Mouse (Mus musculus) adrenal gland, postnatal 36 days (tissue): ENCODE results near the gene Ank3. TPM values are rescaled to one million over a fixed set of nuclear protein-coding genes. Genes with fewer than 3 reads are reported as not detected.

Experiments used
- DNase-seq, 2 experiments: peaks; one replicate each; pipeline ENCODE4 v3.0.0; 2021; ENCODE audit warnings: mixed read lengths in 1 of 2
- total RNA-seq, 2 experiments: library from RNA; stranded (reverse); gene quantifications; 2 replicates each; pipeline ENCODE4 v1.2.3; 2021

Ank3 gene
- total RNA-seq, 2 experiments from 2014 or later = 10.4 to 13.6 TPM

DNA sequence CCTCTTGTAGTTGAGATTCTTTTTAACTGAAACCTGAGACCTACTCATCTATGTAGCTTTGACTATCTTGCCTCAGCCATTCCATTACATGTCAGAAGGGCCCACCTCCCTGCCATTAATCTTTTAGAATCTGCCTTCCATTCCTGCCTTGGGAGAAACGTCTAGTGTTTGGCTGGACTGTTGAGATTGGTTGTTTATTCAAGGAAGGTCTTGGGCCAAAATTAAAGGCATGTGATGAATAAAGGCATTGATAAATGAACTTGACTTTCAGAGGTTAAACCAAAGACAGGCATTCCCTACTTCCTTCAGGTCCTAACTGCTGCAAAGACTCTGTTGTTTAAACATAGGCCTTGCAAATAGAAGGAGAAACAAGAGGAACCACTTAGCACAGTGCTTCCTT is 271.9 kb downstream of the Ank3 start:
- no peak for DNase-seq

DNA sequence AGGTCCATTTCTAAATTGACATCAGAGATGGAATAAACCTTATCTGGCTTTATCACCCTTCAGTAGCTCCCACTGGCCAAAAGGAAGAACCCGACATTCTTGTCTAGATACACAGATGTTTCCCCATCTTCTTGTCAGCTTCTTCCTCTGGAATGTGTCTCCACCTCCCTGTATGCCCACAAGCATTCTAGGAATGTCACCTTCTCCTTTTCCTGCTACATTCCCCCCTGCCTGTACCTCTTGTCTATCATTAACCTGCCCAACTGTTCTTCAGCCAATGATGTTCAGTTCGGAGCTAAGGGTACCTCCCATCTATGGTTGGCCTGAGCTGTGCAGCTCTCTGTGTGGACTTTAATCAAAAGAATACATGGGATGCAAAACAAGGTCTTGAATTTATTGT is 272.4 kb downstream of the Ank3 start:
- DNase-seq = no peak

DNA sequence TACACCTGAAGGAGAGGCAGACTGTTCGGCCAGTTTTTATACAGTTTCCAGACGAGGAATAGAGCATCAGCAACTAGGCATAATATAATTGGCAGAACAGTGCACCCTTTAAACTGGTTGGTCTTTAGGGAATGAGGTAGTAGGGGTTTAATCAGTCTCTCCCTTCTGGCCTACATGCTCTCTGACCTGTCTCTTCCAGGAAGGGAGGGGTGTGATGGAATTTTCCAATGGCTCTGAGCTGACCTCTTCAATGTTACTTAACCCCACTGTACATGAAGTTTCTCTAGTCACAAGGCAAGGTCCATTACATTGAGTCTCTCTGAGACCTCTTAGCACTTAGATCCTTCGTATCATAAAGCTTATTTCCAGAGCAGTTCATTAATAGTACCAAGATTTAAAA is 272.9 kb downstream of the Ank3 start:
- no peak for DNase-seq

DNA sequence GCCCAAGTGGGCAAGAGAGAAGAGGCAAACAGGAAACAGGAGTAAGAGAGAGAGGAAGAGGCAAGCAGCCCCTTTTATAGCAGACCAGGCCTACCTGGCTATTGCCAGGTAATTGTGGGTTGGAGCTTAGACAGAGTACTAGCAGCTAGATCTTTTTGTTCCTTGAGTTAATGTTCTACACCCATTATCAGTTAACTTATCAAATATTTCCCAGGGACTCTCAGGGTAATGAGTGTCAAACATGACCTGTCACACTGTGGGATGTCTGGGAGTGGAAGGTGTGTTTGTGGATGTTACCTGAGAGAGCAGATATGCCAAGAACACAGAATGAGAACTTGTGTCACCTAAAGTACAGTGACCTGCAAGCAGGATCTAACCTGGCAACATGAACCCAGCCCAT is 274.0 kb downstream of the Ank3 start:
- DNase-seq = no peak

DNA sequence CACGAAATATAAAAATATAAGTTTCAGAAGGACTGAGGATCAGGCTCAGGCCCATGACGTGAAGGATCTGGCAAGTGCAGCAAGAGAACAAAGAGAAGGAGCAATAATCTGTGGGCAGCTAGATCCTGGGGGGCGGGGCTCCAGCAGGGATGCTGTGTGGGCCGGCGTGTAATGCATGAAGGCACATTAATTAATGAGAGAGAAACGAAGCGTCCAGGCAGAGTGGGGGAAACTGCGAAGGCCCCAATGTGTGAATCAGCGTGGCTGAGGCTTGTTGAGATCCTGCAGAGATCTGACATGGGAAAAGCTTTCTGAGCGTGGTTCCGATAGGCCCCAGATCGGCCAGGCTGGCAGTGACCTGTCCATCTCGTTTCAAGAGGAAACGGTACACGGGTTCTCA is 279.7 kb downstream of the Ank3 start:
- no peak for DNase-seq

DNA sequence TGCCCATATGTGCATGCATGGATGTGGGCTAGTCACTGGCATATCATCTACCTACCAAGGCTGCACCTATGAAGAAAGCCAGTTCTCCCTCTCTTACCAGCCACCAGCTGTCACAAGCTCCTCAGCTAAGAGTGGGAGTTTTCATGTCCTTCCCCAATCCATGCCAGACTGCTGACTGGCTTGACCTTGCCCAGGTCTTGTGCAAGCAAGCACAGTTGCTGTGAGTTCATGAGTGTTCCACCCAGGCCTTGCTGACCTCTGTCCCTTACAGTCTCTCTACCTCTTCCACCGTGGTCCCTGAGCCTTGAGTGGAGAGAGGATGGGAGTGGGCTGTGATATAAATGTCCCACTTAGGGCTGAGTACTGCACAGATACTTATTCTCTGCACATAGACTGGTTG is 287.8 kb downstream of the Ank3 start:
- DNase-seq = peak; percentile 46 to 77

DNA sequence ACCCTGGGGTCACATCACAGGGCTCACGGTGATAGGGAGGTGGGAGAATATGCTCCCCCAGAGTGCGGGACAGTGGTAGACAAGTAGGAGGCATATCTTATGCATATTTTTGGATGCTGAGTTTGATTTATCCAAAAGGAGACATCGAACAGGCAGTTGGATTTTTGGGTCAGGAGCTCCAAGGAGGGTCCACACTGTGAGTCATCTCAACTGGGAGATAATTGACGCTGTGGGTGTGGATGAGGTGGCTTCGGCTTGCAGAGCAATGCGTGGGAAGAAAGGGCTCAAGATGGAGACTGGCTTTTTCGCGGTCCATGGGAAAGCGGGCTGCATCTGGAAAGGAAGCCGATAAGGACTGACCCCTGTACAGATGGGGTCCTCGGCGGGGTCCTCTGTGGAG is 290.5 kb downstream of the Ank3 start:
- no peak for DNase-seq

DNA sequence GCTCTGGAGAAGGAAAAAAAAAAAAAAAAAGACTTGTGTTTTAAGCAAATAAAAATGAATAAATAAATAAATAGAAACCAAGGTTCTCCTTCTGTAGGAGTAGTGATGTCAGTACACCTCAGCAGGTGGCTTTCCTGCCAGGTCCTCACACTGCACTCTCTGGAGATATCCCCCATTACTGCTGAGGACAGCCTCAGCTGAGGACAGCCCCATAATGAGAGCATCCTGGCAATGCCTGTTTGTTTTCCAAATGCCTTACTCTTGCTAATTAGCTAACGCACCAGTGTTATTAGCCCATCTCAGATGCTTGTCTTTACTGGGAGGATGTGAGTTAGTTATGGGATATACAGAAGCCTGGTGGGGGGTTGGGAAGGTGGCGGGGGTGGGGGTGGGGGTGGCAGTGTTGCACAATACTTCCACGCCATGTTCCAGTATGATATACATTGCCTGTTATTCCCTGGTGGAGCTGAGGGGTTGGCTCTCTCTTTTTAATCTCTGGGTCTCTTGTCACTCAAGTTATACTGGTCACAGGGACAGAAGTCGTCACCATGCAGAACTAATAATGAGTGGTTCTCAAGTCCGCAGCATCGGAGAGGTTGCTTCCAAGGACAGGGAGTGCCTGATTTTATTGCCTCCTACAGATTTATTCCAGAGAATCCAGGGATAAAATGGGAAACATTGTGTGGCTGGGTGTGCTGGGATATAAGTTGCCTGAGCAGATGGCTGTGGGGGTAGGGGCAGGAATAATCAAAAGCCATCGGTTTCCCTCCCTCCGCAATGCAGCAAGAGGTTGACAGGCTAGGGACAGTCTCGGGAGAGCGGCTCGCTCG is 291.8 kb downstream of the Ank3 start:
- DNase-seq = no peak

DNA sequence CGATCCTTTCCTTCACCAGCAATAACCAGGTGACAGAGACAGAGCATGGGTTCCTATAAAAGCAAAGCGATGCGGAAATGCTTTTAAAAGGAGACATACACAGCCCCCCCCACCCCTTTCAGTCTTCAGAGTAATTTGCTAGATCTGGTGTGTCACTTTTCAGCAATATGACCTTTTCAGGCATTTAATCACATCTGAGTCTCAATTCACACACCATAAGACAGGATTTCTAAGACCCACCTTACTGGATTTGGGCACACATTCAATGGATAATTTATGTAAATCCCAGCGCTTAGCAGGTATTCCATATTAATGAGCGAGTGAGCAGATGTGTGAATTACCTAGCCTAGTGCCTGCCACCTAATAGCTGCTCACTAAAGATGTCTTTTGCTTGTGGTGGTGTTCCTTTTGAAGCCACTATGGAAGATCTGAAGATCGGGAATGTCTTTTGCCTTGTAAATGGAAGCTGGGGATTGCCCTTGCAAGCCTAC is 292.4 kb downstream of the Ank3 start:
- no peak for DNase-seq

DNA sequence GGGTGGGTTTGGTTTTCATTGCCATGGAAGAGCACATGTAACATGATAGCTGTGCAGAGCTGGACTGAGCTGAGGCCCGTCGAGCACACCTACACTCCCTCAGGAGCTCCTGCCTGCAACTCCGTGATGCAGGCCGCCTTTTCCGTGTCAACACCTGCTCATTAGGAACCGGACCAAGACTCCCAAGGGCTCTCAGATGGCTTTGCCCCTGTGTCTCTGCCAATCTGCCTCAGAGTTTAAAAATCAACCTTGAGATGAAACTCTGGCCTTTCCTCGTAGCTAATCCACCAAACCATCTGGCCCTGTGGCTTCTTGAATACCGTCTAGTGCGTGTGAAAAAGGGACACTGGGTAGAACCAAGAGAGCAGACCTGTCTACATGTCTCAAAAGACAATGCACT is 297.4 kb downstream of the Ank3 start:
- no peak for DNase-seq

DNA sequence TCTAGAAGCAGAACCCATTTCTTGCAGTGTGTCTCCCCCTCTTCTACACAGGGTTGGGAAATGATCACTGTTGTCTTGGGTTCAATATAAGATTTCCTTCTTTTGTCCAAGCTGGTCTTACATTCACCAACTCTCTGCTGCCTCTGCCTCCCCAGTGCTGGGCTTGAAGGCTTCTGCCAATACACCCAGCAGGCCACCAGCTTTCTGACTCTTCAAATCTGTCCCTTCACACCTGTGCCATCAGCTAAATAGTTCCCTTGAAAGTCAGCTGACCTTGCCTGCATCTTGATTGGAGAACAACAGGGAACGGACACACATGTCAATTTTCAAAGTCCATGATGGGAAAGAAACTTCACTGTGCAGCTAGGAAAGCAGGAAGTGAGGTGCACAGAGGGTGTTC is 300.1 kb downstream of the Ank3 start:
- DNase-seq = no peak

DNA sequence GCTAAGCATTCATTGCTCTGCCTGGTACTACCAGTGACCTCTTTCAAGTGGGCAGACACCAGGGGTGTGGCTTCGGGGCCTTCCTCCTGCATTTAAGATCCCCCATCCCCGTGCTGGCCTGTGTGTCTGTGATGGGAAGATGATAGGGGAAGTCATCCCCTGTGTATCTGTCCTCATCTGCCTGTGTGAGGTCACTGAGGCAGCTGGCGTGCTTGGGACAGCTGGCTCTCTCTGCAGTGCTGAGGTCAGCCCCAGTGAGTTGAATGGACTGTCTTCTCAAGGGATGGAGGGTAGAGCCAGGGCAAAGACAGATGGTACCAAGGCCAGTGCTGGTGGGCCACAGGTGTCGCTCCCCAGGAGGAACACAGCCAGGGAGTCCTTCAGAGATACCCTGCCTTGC is 302.7 kb downstream of the Ank3 start:
- no peak for DNase-seq

DNA sequence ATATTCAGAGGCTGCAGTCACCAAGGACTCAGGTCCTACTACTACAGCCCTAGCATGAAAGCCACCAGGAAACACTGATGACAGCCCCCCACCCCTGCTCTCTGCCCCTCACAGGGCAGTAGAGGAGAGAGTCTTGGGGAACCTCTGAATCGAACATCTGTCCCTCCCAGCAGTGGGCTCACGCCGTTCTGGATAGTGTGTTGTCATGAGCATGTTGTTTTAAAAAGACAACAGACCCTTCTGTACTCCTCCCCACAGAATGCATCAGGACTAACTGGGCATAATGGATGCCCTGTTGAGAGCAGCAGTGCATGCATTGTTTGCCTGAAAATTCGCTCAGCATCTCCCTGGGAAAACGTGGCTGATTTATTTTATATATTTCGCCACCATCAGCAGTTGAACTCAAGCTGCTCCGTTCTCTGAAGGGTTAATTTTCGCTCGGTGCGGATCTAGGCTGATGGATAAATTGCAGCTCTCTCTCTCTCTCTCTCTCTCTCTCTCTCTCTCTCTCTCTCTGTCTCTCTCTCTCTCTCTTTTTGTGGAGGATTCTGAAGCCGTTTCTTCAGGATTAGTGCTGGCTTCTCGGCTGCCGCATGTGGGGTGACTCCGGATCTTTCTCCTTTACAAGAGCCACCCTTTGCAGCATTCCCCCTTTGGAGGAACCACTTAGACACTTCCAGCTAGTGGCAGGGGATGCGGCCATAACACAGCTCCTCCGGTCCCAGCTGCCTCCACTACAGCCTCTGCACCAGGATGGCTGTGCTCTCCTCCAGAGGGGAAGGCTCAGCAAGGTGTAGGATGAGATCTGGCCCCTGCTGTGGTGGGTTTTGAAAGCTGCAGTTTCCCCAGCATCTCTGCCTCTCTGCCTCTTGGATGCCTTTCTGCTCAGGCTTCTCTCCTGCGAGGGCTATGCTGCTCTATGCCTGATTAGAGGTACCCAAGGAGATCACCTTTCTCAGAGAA is 307.5 kb downstream of the Ank3 start:
- no peak for DNase-seq

DNA sequence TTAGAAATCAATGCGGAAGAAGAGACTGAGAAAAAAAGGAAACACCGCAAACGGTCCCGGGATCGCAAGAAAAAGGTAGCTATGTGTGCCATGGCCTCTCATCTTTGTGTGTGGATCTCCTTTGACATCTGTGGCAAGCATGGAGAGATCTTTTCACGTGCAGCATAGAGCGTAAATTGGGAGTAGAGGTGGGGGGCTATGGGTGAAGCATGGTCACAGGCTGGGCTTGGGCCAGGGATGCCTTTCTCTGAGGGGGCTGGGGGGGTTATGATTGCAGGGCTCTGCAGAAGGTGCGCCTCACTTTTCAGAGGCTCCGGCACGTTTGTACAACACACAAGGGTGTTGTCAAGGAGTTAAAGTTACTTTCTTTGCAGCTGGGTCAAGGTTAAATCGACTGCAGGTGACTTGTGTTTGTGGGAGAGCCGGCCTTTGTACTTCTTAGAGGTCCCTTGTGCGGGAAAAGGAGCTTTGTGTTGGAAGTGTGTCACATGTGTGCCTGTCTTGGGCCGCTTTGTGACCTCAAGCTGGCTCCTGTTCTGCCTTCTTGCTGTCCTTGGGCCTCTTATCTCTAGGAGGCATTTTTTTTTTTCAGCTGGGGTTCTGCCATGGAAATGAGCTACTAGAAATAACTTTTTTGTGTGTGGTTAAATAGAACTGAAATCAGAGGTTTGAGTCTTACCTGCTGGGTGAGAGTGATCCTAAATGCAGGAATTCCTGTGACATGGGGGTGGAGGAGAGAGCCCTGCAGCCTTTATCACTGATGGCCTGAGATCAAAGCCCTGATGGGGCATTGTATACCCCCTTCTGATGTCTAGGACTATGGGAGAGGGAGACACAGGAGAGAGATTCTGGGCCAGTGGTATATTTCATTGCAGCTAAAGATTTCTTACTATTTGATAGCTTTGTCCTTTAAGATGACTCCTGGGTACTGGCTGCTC is 308.5 kb downstream of the Ank3 start:
- peak; percentile 34 to 55 for DNase-seq

DNA sequence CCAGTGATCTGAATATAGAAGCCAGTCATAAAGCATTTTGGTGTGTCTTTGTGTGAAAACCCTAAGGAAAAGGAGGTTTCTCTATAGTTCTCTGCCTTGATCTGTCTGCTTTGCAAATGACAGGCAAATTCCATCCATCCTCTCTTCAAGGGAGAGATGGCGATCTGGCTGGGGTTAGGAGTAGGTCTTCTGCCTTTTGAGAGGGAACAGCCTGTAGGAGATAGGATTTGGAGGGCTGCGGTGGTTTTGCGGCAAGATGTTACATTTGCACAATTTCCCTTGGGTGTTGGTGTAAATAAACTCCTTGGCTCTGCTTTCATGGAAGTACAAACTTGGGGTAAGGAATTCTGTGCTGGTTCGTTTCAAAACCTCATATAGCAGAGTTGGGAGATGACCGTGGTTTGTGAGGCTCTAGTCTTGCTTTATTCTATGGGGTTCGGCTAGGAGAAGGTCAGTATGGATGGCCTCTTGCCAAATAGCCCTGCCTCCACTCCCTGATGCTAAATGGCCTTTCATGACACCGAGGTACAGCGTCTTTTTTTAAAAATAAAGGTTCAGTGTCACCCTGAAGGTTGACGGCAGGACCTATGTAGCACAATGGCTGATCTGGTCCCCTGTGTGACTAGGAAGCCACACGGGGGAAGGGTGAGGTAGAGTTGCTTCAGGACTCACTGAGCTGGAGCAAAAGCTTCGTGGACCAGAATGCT is 309.4 kb downstream of the Ank3 start:
- DNase-seq = peak in 1 of 2 experiments; percentile 15

DNA sequence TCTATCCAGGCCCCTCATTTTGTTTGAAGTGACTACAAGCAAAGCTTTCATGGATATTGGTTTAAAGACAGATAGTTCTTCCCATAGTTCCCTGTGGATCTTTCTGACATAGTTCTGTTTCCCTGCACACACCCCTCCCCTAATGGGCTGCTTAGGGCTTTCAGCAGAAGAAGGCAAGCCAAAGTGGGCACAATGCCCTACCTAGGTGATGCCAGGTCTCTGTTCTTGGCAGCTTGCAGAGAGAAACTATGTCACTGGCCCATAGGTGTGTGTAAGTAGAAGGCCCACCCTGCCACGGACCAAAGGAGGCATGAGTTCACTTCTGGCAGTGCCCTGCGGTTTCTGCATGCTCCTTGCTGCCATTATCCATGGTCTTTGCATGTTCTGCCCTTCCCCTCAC is 311.1 kb downstream of the Ank3 start:
- no peak for DNase-seq

DNA sequence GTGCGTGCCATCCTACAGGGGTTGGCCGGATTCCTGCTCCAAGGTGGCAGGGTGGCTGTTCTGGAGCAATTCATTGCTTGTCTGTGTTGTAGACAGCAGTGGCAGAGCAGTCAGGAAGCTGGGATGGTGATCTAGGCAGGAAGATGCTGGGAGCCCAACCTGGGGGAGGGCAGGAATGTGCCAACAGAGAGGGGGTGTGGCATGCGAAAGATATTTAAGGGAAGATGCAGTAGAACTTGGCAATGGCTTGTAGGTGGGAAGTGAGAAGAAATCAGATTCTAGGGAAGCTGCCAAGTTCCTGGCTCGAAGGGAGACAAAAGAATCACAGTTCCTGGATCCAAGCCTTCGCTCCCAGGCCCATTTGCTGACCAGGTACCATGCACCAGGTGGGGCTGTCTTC is 312.2 kb downstream of the Ank3 start:
- no peak for DNase-seq

DNA sequence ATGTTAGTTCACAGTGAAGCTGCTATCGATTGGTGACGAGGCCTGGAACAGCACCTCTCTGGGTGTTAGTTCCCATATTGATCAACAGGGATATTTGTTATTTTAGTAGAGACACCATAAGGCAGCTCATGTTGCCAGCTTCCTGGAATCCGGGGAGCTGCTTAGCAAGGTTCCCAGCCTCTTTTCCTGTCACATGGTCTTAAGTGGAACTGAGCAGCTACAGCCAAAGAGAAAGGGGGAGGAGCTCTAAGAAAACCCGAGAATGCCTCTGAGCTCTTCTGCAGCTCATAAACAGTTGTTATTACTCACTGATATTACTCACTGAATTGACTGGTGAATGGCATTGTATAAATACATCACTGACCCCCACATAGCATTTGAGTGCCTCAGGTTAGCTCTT is 318.3 kb downstream of the Ank3 start:
- no peak for DNase-seq

DNA sequence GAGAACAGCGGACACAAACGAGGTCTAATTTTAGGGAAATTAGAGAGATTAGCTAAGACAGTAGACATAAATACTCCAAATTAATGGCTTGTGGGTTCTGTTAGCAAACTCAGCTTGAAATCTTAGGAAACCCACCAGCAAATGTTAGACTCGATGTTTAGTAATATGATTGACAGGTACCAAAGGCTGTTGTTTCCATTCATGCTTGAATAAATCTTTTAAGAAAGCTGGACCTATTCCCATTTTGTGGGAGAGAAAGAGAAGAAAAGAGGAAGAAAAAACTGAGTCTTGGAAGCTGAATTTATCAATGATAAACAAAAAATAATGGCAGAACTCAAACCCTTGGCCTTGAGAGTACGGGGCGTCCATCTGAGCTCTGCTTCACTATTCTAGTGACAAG is 320.8 kb downstream of the Ank3 start:
- no peak for DNase-seq

DNA sequence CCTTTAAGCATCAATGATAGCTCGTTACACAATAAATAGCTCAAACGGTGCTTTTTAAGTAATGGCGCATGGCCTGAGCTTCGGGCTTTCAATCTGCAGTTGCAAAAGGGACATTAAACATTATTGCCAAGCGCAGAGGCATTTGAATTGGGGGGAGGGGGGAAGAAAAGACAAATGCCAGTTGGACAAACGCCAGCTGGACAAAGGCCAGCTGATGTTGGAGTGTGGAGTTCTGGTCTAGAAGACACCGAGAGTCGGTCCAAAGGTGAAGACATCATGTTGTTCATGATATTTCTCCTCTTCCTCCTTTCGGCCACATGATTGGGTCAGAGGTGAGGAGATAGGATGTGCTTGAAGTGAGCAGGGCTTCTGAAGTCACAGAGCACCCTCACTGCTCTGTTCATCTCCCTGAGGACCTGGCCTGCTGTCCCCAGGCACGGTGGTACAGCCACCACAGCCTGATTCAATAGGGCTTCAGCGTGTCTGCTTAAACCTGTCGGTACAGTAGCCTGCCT is 321.4 kb downstream of the Ank3 start:
- no peak for DNase-seq

DNA sequence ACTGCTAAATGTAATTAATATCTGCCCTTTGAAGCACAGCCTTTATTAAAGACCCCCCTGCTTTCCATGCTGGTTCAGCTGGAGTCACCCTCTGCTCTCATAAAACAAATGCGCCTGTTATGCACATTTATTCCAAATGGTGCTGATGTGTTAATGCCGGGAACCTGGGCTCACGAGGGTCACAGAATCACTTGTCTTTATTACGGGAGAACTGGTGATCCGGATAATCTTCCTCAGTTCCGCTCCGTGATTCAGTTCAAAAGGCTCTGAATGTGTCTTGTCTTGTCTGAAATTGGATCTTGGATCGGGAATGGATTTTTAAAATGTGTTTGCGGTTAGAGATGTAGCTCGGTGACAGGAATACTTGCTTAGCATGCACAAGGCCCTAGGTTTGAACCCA is 321.9 kb downstream of the Ank3 start:
- no peak for DNase-seq
